Mouse (Mus musculus): ENCODE results near the gene Zfx. TPM values are rescaled to one million over a fixed set of nuclear protein-coding genes. Genes with fewer than 3 reads are reported as not detected.

Gene Zfx
- polyA plus RNA-seq, 1 experiment from 2014 or later = 32.3 TPM

GRCm38 (mm10) chrX:94048048-94048447, 75.5 kb downstream of the Zfx start:
- no peak overlapping the region for H3K4me3 ChIP-seq (ENCODE audit: low read depth, low read length)

GRCm38 (mm10) chrX:94047381-94047780, 76.1 kb downstream of the Zfx start:
- H3K36me3 ChIP-seq (ENCODE audit: control insufficient read depth, insufficient read depth, low read length) = no peaks in the 10 kb centered on the region
- H3K4me1 ChIP-seq (replicated peaks; ENCODE audit: control insufficient read depth, insufficient read depth, low read length) = no peaks in the 10 kb centered on the region
- no peak overlapping the region for H3K4me2 ChIP-seq (ENCODE audit: low read depth, low read length, severe bottlenecking)
- H3K27me3 ChIP-seq (ENCODE audit: control insufficient read depth, insufficient read depth, low read length) = peaks cover 2% of the 10 kb centered on the region; the same call in 1 of the 2 replicates
- ATAC-seq (replicated peaks; ENCODE audit: low FRiP score) (no peak), DNase-seq (ENCODE audit: low spot score) (no peak)
- WGBS = 78% methylated on average over 5 of the region's 5 CpGs
- no peak overlapping the region for H3K4me3 ChIP-seq (ENCODE audit: low read depth, low read length)
- no peak overlapping the region for H3K9ac ChIP-seq (ENCODE audit: low read length)
- no peaks in the 10 kb centered on the region for H3K9me3 ChIP-seq (ENCODE audit: control insufficient read depth, low read length)
- no peak overlapping the region for H3K27ac ChIP-seq (ENCODE audit: low read depth, low read length)

More at GRCm38 (mm10) chrX:94048048-94048447, 75.5 kb downstream of the Zfx start:
- Histone ChIP-seq H3K9ac (ENCODE audit: low read length) (no peak overlapping the region), H3K4me2 (ENCODE audit: low read depth, low read length, severe bottlenecking) (no peak overlapping the region), H3K4me1 (replicated peaks; ENCODE audit: control insufficient read depth, insufficient read depth, low read length) (no peaks in the 10 kb centered on the region), H3K27ac (ENCODE audit: low read depth, low read length) (no peak overlapping the region), H3K36me3 (ENCODE audit: control insufficient read depth, insufficient read depth, low read length) (no peaks in the 10 kb centered on the region), H3K27me3 (ENCODE audit: control insufficient read depth, insufficient read depth, low read length) (peaks cover 2% of the 10 kb centered on the region; the same call in 1 of the 2 replicates), H3K9me3 (ENCODE audit: control insufficient read depth, low read length) (no peaks in the 10 kb centered on the region)
- DNase-seq (ENCODE audit: low spot score) (no peak), ATAC-seq (replicated peaks; ENCODE audit: low FRiP score) (peak; percentile 42; the same call in 1 of the 2 replicates)
- 23% methylated on average over 5 of the region's 5 CpGs for WGBS

- WGBS = 23% methylated on average over 11 of the region's 11 CpGs
- Histone ChIP-seq H3K4me1 (replicated peaks; ENCODE audit: control insufficient read depth, insufficient read depth, low read length) (no peaks in the 10 kb centered on the region), H3K27me3 (ENCODE audit: control insufficient read depth, insufficient read depth, low read length) (peaks cover 6% of the 10 kb centered on the region; the same call in 1 of the 2 replicates), H3K9ac (ENCODE audit: low read length) (no peak overlapping the region), H3K9me3 (ENCODE audit: control insufficient read depth, low read length) (no peaks in the 10 kb centered on the region), H3K4me2 (ENCODE audit: low read depth, low read length, severe bottlenecking) (no peak overlapping the region), H3K36me3 (ENCODE audit: control insufficient read depth, insufficient read depth, low read length) (no peaks in the 10 kb centered on the region), H3K4me3 (ENCODE audit: low read depth, low read length) (no peak overlapping the region), H3K27ac (ENCODE audit: low read depth, low read length) (no peak overlapping the region)
- no peak for ATAC-seq (replicated peaks; ENCODE audit: low FRiP score)
- no peak for DNase-seq (ENCODE audit: low spot score)
These were observed 90.6 kb downstream of the Zfx start for GRCm38 (mm10) chrX:94032937-94033336.

- H3K27ac ChIP-seq (ENCODE audit: low read depth, low read length) = no peak overlapping the region
- no peak for DNase-seq (ENCODE audit: low spot score)
- H3K27me3 ChIP-seq (ENCODE audit: control insufficient read depth, insufficient read depth, low read length) = peaks cover 7% of the 10 kb centered on the region
- H3K36me3 ChIP-seq (ENCODE audit: control insufficient read depth, insufficient read depth, low read length) = no peaks in the 10 kb centered on the region
- H3K4me1 ChIP-seq (replicated peaks; ENCODE audit: control insufficient read depth, insufficient read depth, low read length) = no peaks in the 10 kb centered on the region
- no peak for ATAC-seq (replicated peaks; ENCODE audit: low FRiP score)
- H3K9me3 ChIP-seq (ENCODE audit: control insufficient read depth, low read length) = no peaks in the 10 kb centered on the region
- no peak overlapping the region for H3K4me2 ChIP-seq (ENCODE audit: low read depth, low read length, severe bottlenecking)
- no peak overlapping the region for H3K4me3 ChIP-seq (ENCODE audit: low read depth, low read length)
- no peak overlapping the region for H3K9ac ChIP-seq (ENCODE audit: low read length)
- 75% methylated on average over 7 of the region's 7 CpGs for WGBS
These were observed 93.4 kb downstream of the Zfx start for GRCm38 (mm10) chrX:94030081-94030480.

Other genes with a start within 250 kb of the Zfx start
- gene AU015836, start 155.0 kb downstream of the Zfx start, polyA plus RNA-seq (2014; fragmentation: Nextera tagmentation; extraction: Ambion mirVana) = not detected in 2 replicates
- gene Eif2s3x, start 89.2 kb upstream of the Zfx start, polyA plus RNA-seq (2014; fragmentation: Nextera tagmentation; extraction: Ambion mirVana) = 127 and 132 TPM in 2 replicates
- 11.2 and 11.6 TPM in 2 replicates for gene Klhl15, start 110.9 kb upstream of the Zfx start, polyA plus RNA-seq (2014; fragmentation: Nextera tagmentation; extraction: Ambion mirVana)
- gene Fam90a1b, start 243.1 kb upstream of the Zfx start, polyA plus RNA-seq (2014; fragmentation: Nextera tagmentation; extraction: Ambion mirVana) = 0.15 TPM in 1 of 2 replicates, not detected in the other
- gene Apoo, start 243.4 kb upstream of the Zfx start, polyA plus RNA-seq (2014; fragmentation: Nextera tagmentation; extraction: Ambion mirVana) = 104 and 105 TPM in 2 replicates